Mouse (Mus musculus): Measurements from ENCODE around the gene Gga3. TPM values are rescaled to one million over a fixed set of nuclear protein-coding genes. Genes with fewer than 3 reads are reported as not detected.
A peak's percentile ranks its signal among the peaks of the same experiment; 100 is the strongest.

Gga3 gene
- total and polyA plus RNA-seq, 3 experiments, result 7.7 to 39.8 (median 18.7) TPM

- dilution Hi-C loops (cut with MboI; ENCODE audit: extremely low pct_ligation_motif_present, extremely low pct_unique_long_range_greater_than_20kb, low sequenced_read_pairs) (no loop called here), in situ Hi-C loops (cut with MboI; ENCODE audit: low pct_ligation_motif_present, low pct_unique_long_range_greater_than_20kb, low sequenced_read_pairs) (loop anchor here (25.0 kb wide), 1 partner anchor 774 kb away; the partner anchor contains the start of gene Rnf157)
- Histone ChIP-seq H3K27me3 (replicated peaks) (no peaks in the 10 kb centered on the region), H3K9ac (ENCODE audit: insufficient read depth, low read depth) (peak overlapping the region; percentile 5; the same call in 1 of the 2 replicates), H3K36me3 (replicated peaks in 1 of 2; ENCODE audit: control insufficient read depth in 1 of 2, insufficient read depth in 1 of 2, low read length in 1 of 2) (peaks cover 2% of the 10 kb centered on the region in 2 experiments), H3K4me3 (replicated peaks in 1 of 3; ENCODE audit: low read depth in 2 of 3, low read length in 2 of 3, poor library complexity in 1 of 3) (peak overlapping the region in 2 of 3 experiments; percentile 9 to 18), H3K27ac (ENCODE audit: insufficient read depth, low read depth) (peak overlapping the region; percentile 98), H3K4me1 (ENCODE audit: control insufficient read depth in 1 of 2, insufficient read depth in 2 of 2) (peaks cover 50 to 83% of the 10 kb centered on the region in 2 experiments), H3K4me2 (ENCODE audit: insufficient read depth, low read depth, poor library complexity, severe bottlenecking) (no peak overlapping the region), H3K9me3 (replicated peaks; ENCODE audit: low read length) (no peaks in the 10 kb centered on the region), H3K79me2 (replicated peaks; ENCODE audit: control insufficient read depth, extremely low read depth, insufficient read depth, poor library complexity, severe bottlenecking) (0 out of 2 replicates have a peak, but pooled peaks cover 2% of the 10 kb centered on the region)
- TF ChIP-seq UBTF (IDR thresholded peaks at IDR 0.05; ENCODE audit: low read depth, low read length), result no peak; the same call in 1 of the 2 replicates
- TF ChIP-seq BHLHE40 (IDR thresholded peaks at IDR 0.05; ENCODE audit: low read depth, low read length), result peak; percentile 78
- TF ChIP-seq MYC (IDR thresholded peaks at IDR 0.05; ENCODE audit: low read depth, low read length), result 0 out of 2 replicates have a peak, but pooled peaks have one; percentile 68
- peak; percentile 90 for TF ChIP-seq IRF4 (IDR thresholded peaks at IDR 0.05; ENCODE audit: low read depth, low read length)
- TF ChIP-seq JUN (IDR thresholded peaks at IDR 0.05; ENCODE audit: insufficient read depth, low read depth, low read length), result peak; percentile 61; the same call in 1 of the 2 replicates
- peak; percentile 68; the same call in 1 of the 2 replicates for TF ChIP-seq MXI1 (IDR thresholded peaks at IDR 0.05; ENCODE audit: low read depth, low read length)
- TF ChIP-seq MAX (IDR thresholded peaks at IDR 0.05; ENCODE audit: low read length), result peak; percentile 90
- peak; percentile 33; the same call in 1 of the 2 replicates for TF ChIP-seq HCFC1 (IDR thresholded peaks at IDR 0.05; ENCODE audit: low read depth, low read length)
- TF ChIP-seq NELFE (IDR thresholded peaks at IDR 0.05; ENCODE audit: low read depth, low read length), result no peak
- peak; percentile 68 for TF ChIP-seq ETS1 (conservative IDR thresholded peaks at IDR 0.05; ENCODE audit: low read depth, low read length)
- TF ChIP-seq CHD1 (IDR thresholded peaks at IDR 0.05; ENCODE audit: low read depth, low read length), result 0 out of 2 replicates have a peak, but pooled peaks have one; percentile 21
- TF ChIP-seq JUND (conservative IDR thresholded peaks at IDR 0.05; ENCODE audit: low read depth, low read length), result peak; percentile 76
- peak; percentile 89 for TF ChIP-seq EP300 (IDR thresholded peaks at IDR 0.05; ENCODE audit: low read length)
- TF ChIP-seq ELF1 (IDR thresholded peaks at IDR 0.05; ENCODE audit: low read depth, low read length), result peak; percentile 84
- no peak; the same call in 1 of the 2 replicates for TF ChIP-seq POLR2AphosphoS2 (IDR thresholded peaks at IDR 0.05; ENCODE audit: low read depth, low read length)
- 0 out of 2 replicates have a peak, but pooled peaks have one; percentile 24 for TF ChIP-seq ZMIZ1 (IDR thresholded peaks at IDR 0.05; ENCODE audit: low read depth, low read length)
- TF ChIP-seq MAFK (IDR thresholded peaks at IDR 0.05; ENCODE audit: insufficient replicate concordance, low read length), result no peak
- peak; percentile 74; the same call in 1 of the 2 replicates for TF ChIP-seq TBP (conservative IDR thresholded peaks at IDR 0.05; ENCODE audit: low read depth, low read length)
- peak; percentile 94 for DNase-seq (ENCODE audit: extremely low read depth)
These were observed 34.9 kb upstream of the Gga3 start for GRCm38 (mm10) chr11:115638498-115639409.
